Mouse (Mus musculus): ENCODE results near the gene Adamts20. TPM values are rescaled to one million over a fixed set of nuclear protein-coding genes. Genes with fewer than 3 reads are reported as not detected.
A peak's percentile ranks its signal among the peaks of the same experiment; 100 is the strongest.

Gene Adamts20
- polyA plus RNA-seq, 1 experiment from 2014 or later, result 1.3 TPM

- no peaks in the 10 kb centered on the region for H3K27me3 ChIP-seq (replicated peaks)
- H3K36me3 ChIP-seq, result no peaks in the 10 kb centered on the region
- H3K4me2 ChIP-seq, result peak overlapping the region; percentile 42
- WGBS, result 11% methylated on average over 8 of the region's 8 CpGs
- no peak overlapping the region for H3K9ac ChIP-seq
- peak overlapping the region; percentile 26 for H3K27ac ChIP-seq (ENCODE audit: poor library complexity, severe bottlenecking)
- 0 out of 2 replicates have a peak overlapping the region, but pooled peaks have one; percentile 1 for H3K4me3 ChIP-seq
- no peaks in the 10 kb centered on the region for H3K9me3 ChIP-seq (replicated peaks)
- peaks cover 31% of the 10 kb centered on the region for H3K4me1 ChIP-seq (replicated peaks)
- peak; percentile 69; the same call in 1 of the 2 replicates for ATAC-seq (ENCODE audit: insufficient number of reproducible peaks, low FRiP score)
These were observed 215.5 kb downstream of the Adamts20 start for GRCm38 (mm10) chr15:94249766-94250165.

- H3K9ac ChIP-seq, result no peak overlapping the region
- peak overlapping the region; percentile 51 for H3K27ac ChIP-seq (ENCODE audit: poor library complexity, severe bottlenecking)
- H3K4me3 ChIP-seq, result no peak overlapping the region
- ATAC-seq (ENCODE audit: insufficient number of reproducible peaks, low FRiP score), result no peak
- 55% methylated on average over 6 of the region's 6 CpGs for WGBS
- peaks cover 31% of the 10 kb centered on the region for H3K4me1 ChIP-seq (replicated peaks)
- H3K36me3 ChIP-seq, result no peaks in the 10 kb centered on the region
- no peaks in the 10 kb centered on the region for H3K9me3 ChIP-seq (replicated peaks)
- no peak overlapping the region for H3K4me2 ChIP-seq
- no peaks in the 10 kb centered on the region for H3K27me3 ChIP-seq (replicated peaks)
These were observed 216.8 kb downstream of the Adamts20 start for GRCm38 (mm10) chr15:94248386-94248785.

- no peak overlapping the region for H3K27ac ChIP-seq (ENCODE audit: poor library complexity, severe bottlenecking)
- no peaks in the 10 kb centered on the region for H3K36me3 ChIP-seq
- 72% methylated on average over 5 of the region's 5 CpGs for WGBS
- H3K4me2 ChIP-seq, result no peak overlapping the region
- H3K4me1 ChIP-seq (replicated peaks), result peaks cover 31% of the 10 kb centered on the region
- no peak overlapping the region for H3K9ac ChIP-seq
- no peak for ATAC-seq (ENCODE audit: insufficient number of reproducible peaks, low FRiP score)
- no peaks in the 10 kb centered on the region for H3K27me3 ChIP-seq (replicated peaks)
- H3K9me3 ChIP-seq (replicated peaks), result no peaks in the 10 kb centered on the region
- H3K4me3 ChIP-seq, result no peak overlapping the region
These were observed 218.5 kb downstream of the Adamts20 start for GRCm38 (mm10) chr15:94246669-94247068.

- ATAC-seq (ENCODE audit: insufficient number of reproducible peaks, low FRiP score), result no peak
- Histone ChIP-seq H3K9me3 (replicated peaks) (no peaks in the 10 kb centered on the region), H3K27me3 (replicated peaks) (no peaks in the 10 kb centered on the region), H3K9ac (no peak overlapping the region), H3K4me2 (no peak overlapping the region), H3K4me3 (no peak overlapping the region), H3K4me1 (replicated peaks) (peaks cover 23% of the 10 kb centered on the region), H3K27ac (ENCODE audit: poor library complexity, severe bottlenecking) (no peak overlapping the region), H3K36me3 (no peaks in the 10 kb centered on the region)
- 60% methylated on average over 2 of the region's 2 CpGs for WGBS
These were observed 220.9 kb downstream of the Adamts20 start for GRCm38 (mm10) chr15:94244336-94244735.

- no peaks in the 10 kb centered on the region for H3K9me3 ChIP-seq (replicated peaks)
- no peak for ATAC-seq (ENCODE audit: insufficient number of reproducible peaks, low FRiP score)
- no peak overlapping the region for H3K27ac ChIP-seq (ENCODE audit: poor library complexity, severe bottlenecking)
- H3K27me3 ChIP-seq (replicated peaks), result no peaks in the 10 kb centered on the region
- H3K4me3 ChIP-seq, result no peak overlapping the region
- H3K4me2 ChIP-seq, result no peak overlapping the region
- WGBS, result 88% methylated on average over 1 of the region's 1 CpGs
- no peak overlapping the region for H3K9ac ChIP-seq
- peaks cover 6% of the 10 kb centered on the region for H3K4me1 ChIP-seq (replicated peaks)
- no peaks in the 10 kb centered on the region for H3K36me3 ChIP-seq
These were observed 223.1 kb downstream of the Adamts20 start for GRCm38 (mm10) chr15:94242133-94242532.

- Histone ChIP-seq H3K27ac (ENCODE audit: poor library complexity, severe bottlenecking) (no peak overlapping the region), H3K9me3 (replicated peaks) (no peaks in the 10 kb centered on the region), H3K4me1 (replicated peaks) (no peaks in the 10 kb centered on the region), H3K4me2 (no peak overlapping the region), H3K36me3 (no peaks in the 10 kb centered on the region), H3K9ac (no peak overlapping the region), H3K27me3 (replicated peaks) (no peaks in the 10 kb centered on the region), H3K4me3 (no peak overlapping the region)
- 79% methylated on average over 4 of the region's 4 CpGs for WGBS
- no peak for ATAC-seq (ENCODE audit: insufficient number of reproducible peaks, low FRiP score)
These were observed 225.6 kb downstream of the Adamts20 start for GRCm38 (mm10) chr15:94239637-94240036.

- H3K27me3 ChIP-seq (replicated peaks), result no peaks in the 10 kb centered on the region
- no peaks in the 10 kb centered on the region for H3K36me3 ChIP-seq
- H3K4me1 ChIP-seq (replicated peaks), result no peaks in the 10 kb centered on the region
- no peak overlapping the region for H3K27ac ChIP-seq (ENCODE audit: poor library complexity, severe bottlenecking)
- WGBS, result 74% methylated on average over 6 of the region's 6 CpGs
- ATAC-seq (ENCODE audit: insufficient number of reproducible peaks, low FRiP score), result no peak
- H3K9ac ChIP-seq, result no peak overlapping the region
- no peak overlapping the region for H3K4me2 ChIP-seq
- no peak overlapping the region for H3K4me3 ChIP-seq
- no peaks in the 10 kb centered on the region for H3K9me3 ChIP-seq (replicated peaks)
These were observed 226.1 kb downstream of the Adamts20 start for GRCm38 (mm10) chr15:94239127-94239526.

GRCm38 (mm10) chr15:94238058-94238876, 227.0 kb downstream of the Adamts20 start:
- ATAC-seq (ENCODE audit: insufficient number of reproducible peaks, low FRiP score), result no peak
- H3K9me3 ChIP-seq (replicated peaks), result no peaks in the 10 kb centered on the region
- peak overlapping the region; percentile 60 for H3K27ac ChIP-seq (ENCODE audit: poor library complexity, severe bottlenecking)
- H3K4me2 ChIP-seq, result no peak overlapping the region
- no peak overlapping the region for H3K9ac ChIP-seq
- H3K27me3 ChIP-seq (replicated peaks), result no peaks in the 10 kb centered on the region
- no peak overlapping the region for H3K4me3 ChIP-seq
- no peaks in the 10 kb centered on the region for H3K36me3 ChIP-seq
- 62% methylated on average over 14 of the region's 14 CpGs for WGBS
- H3K4me1 ChIP-seq (replicated peaks), result no peaks in the 10 kb centered on the region

- 84% methylated on average over 2 of the region's 2 CpGs for WGBS
- Histone ChIP-seq H3K36me3 (no peaks in the 10 kb centered on the region), H3K9ac (no peak overlapping the region), H3K4me1 (replicated peaks) (0 out of 2 replicates have a peak, but pooled peaks cover 2% of the 10 kb centered on the region), H3K4me3 (no peak overlapping the region), H3K9me3 (replicated peaks) (no peaks in the 10 kb centered on the region), H3K27me3 (replicated peaks) (no peaks in the 10 kb centered on the region), H3K27ac (ENCODE audit: poor library complexity, severe bottlenecking) (no peak overlapping the region), H3K4me2 (no peak overlapping the region)
- ATAC-seq (ENCODE audit: insufficient number of reproducible peaks, low FRiP score), result no peak
These were observed 228.5 kb downstream of the Adamts20 start for GRCm38 (mm10) chr15:94236726-94237125.

GRCm38 (mm10) chr15:94236121-94236520, 229.1 kb downstream of the Adamts20 start:
- ATAC-seq (ENCODE audit: insufficient number of reproducible peaks, low FRiP score), result no peak
- Histone ChIP-seq H3K9me3 (replicated peaks) (no peaks in the 10 kb centered on the region), H3K9ac (no peak overlapping the region), H3K36me3 (no peaks in the 10 kb centered on the region), H3K27ac (ENCODE audit: poor library complexity, severe bottlenecking) (no peak overlapping the region), H3K4me3 (no peak overlapping the region), H3K4me1 (replicated peaks) (peaks cover 8% of the 10 kb centered on the region), H3K27me3 (replicated peaks) (no peaks in the 10 kb centered on the region), H3K4me2 (no peak overlapping the region)
- 74% methylated on average over 3 of the region's 3 CpGs for WGBS

GRCm38 (mm10) chr15:94235190-94235589, 230.0 kb downstream of the Adamts20 start:
- Histone ChIP-seq H3K9me3 (replicated peaks) (no peaks in the 10 kb centered on the region), H3K4me2 (no peak overlapping the region), H3K9ac (no peak overlapping the region), H3K27ac (ENCODE audit: poor library complexity, severe bottlenecking) (no peak overlapping the region), H3K36me3 (no peaks in the 10 kb centered on the region), H3K27me3 (replicated peaks) (no peaks in the 10 kb centered on the region), H3K4me3 (no peak overlapping the region), H3K4me1 (replicated peaks) (peaks cover 13% of the 10 kb centered on the region)
- no peak for ATAC-seq (ENCODE audit: insufficient number of reproducible peaks, low FRiP score)
- 64% methylated on average over 2 of the region's 2 CpGs for WGBS
